Mouse (Mus musculus): ENCODE measurements around the gene Ptprn. TPM values are rescaled to one million over a fixed set of nuclear protein-coding genes. Genes with fewer than 3 reads are reported as not detected.

Ptprn gene
- polyA plus RNA-seq, 1 experiment from 2014 or later: 3.4 TPM

GRCm38 (mm10) chr1:75289888-75290431, 25.7 kb upstream of the Ptprn start:
- Histone ChIP-seq H3K36me3 (ENCODE audit: control insufficient read depth, insufficient read depth, low read length) (no peaks in the 10 kb centered on the region), H3K4me2 (ENCODE audit: low read length) (no peak overlapping the region), H3K27me3 (replicated peaks; ENCODE audit: control insufficient read depth, insufficient read depth, low read length) (no peaks in the 10 kb centered on the region), H3K4me3 (ENCODE audit: low read depth, low read length) (no peak overlapping the region), H3K4me1 (replicated peaks; ENCODE audit: control insufficient read depth, insufficient read depth, low read length) (peaks cover 9% of the 10 kb centered on the region), H3K9ac (ENCODE audit: low read length) (no peak overlapping the region), H3K27ac (ENCODE audit: low read depth) (no peak overlapping the region), H3K9me3 (ENCODE audit: control insufficient read depth, low read length) (no peaks in the 10 kb centered on the region)
- no peak for DNase-seq (ENCODE audit: low spot score)
- WGBS: 56% methylated on average over 8 of the region's 8 CpGs
- no peak for ATAC-seq (replicated peaks; ENCODE audit: low FRiP score, low TSS enrichment, low read depth)

- Histone ChIP-seq H3K36me3 (ENCODE audit: control insufficient read depth, insufficient read depth, low read length) (no peaks in the 10 kb centered on the region), H3K4me2 (ENCODE audit: low read length) (no peak overlapping the region), H3K4me3 (ENCODE audit: low read depth, low read length) (no peak overlapping the region), H3K9ac (ENCODE audit: low read length) (no peak overlapping the region), H3K27me3 (replicated peaks; ENCODE audit: control insufficient read depth, insufficient read depth, low read length) (no peaks in the 10 kb centered on the region), H3K27ac (ENCODE audit: low read depth) (no peak overlapping the region), H3K9me3 (ENCODE audit: control insufficient read depth, low read length) (no peaks in the 10 kb centered on the region), H3K4me1 (replicated peaks; ENCODE audit: control insufficient read depth, insufficient read depth, low read length) (peaks cover 9% of the 10 kb centered on the region)
- no peak for DNase-seq (ENCODE audit: low spot score)
- 14% methylated on average over 7 of the region's 7 CpGs for WGBS
- no peak for ATAC-seq (replicated peaks; ENCODE audit: low FRiP score, low TSS enrichment, low read depth)
These were observed 25.1 kb upstream of the Ptprn start for GRCm38 (mm10) chr1:75289376-75289775.

GRCm38 (mm10) chr1:75284911-75285310, 20.6 kb upstream of the Ptprn start:
- no peaks in the 10 kb centered on the region for H3K27me3 ChIP-seq (replicated peaks; ENCODE audit: control insufficient read depth, insufficient read depth, low read length)
- WGBS: 92% methylated on average over 7 of the region's 7 CpGs
- no peak overlapping the region for H3K27ac ChIP-seq (ENCODE audit: low read depth)
- H3K4me1 ChIP-seq (replicated peaks; ENCODE audit: control insufficient read depth, insufficient read depth, low read length): no peaks in the 10 kb centered on the region
- H3K9ac ChIP-seq (ENCODE audit: low read length): no peak overlapping the region
- H3K4me2 ChIP-seq (ENCODE audit: low read length): no peak overlapping the region
- no peak for DNase-seq (ENCODE audit: low spot score)
- H3K4me3 ChIP-seq (ENCODE audit: low read depth, low read length): no peak overlapping the region
- no peak for ATAC-seq (replicated peaks; ENCODE audit: low FRiP score, low TSS enrichment, low read depth)
- no peaks in the 10 kb centered on the region for H3K36me3 ChIP-seq (ENCODE audit: control insufficient read depth, insufficient read depth, low read length)
- H3K9me3 ChIP-seq (ENCODE audit: control insufficient read depth, low read length): 0 out of 2 replicates have a peak, but pooled peaks cover 4% of the 10 kb centered on the region

GRCm38 (mm10) chr1:75283017-75283416, 18.7 kb upstream of the Ptprn start:
- no peak overlapping the region for H3K9ac ChIP-seq (ENCODE audit: low read length)
- peaks cover 11% of the 10 kb centered on the region for H3K27me3 ChIP-seq (replicated peaks; ENCODE audit: control insufficient read depth, insufficient read depth, low read length)
- no peak for ATAC-seq (replicated peaks; ENCODE audit: low FRiP score, low TSS enrichment, low read depth)
- H3K4me3 ChIP-seq (ENCODE audit: low read depth, low read length): no peak overlapping the region
- 78% methylated on average over 5 of the region's 5 CpGs for WGBS
- no peak overlapping the region for H3K27ac ChIP-seq (ENCODE audit: low read depth)
- no peak overlapping the region for H3K4me2 ChIP-seq (ENCODE audit: low read length)
- H3K9me3 ChIP-seq (ENCODE audit: control insufficient read depth, low read length): 0 out of 2 replicates have a peak, but pooled peaks cover 4% of the 10 kb centered on the region
- H3K4me1 ChIP-seq (replicated peaks; ENCODE audit: control insufficient read depth, insufficient read depth, low read length): no peaks in the 10 kb centered on the region
- no peak for DNase-seq (ENCODE audit: low spot score)
- no peaks in the 10 kb centered on the region for H3K36me3 ChIP-seq (ENCODE audit: control insufficient read depth, insufficient read depth, low read length)

GRCm38 (mm10) chr1:75278228-75278627, 13.9 kb upstream of the Ptprn start, which contains the start of gene Resp18:
Gene Resp18, minus strand, starts transcription at chr1:75278415.
- no peaks in the 10 kb centered on the region for H3K36me3 ChIP-seq (ENCODE audit: control insufficient read depth, insufficient read depth, low read length)
- H3K9ac ChIP-seq (ENCODE audit: low read length): no peak within 1 kb of the TSS
- H3K4me2 ChIP-seq (ENCODE audit: low read length): no peak within 1 kb of the TSS
- no peak within 1 kb of the TSS for H3K27ac ChIP-seq (ENCODE audit: low read depth)
- H3K27me3 ChIP-seq (replicated peaks; ENCODE audit: control insufficient read depth, insufficient read depth, low read length): peaks cover 18% of the 10 kb centered on the region
- H3K9me3 ChIP-seq (ENCODE audit: control insufficient read depth, low read length): 0 out of 2 replicates have a peak, but pooled peaks cover 4% of the 10 kb centered on the region
- 6% methylated on average over 13 of the region's 13 CpGs for WGBS
- DNase-seq (ENCODE audit: low spot score): no peak
- no peak within 1 kb of the TSS for H3K4me3 ChIP-seq (ENCODE audit: low read depth, low read length)
- no peaks in the 10 kb centered on the region for H3K4me1 ChIP-seq (replicated peaks; ENCODE audit: control insufficient read depth, insufficient read depth, low read length)
- no peak for ATAC-seq (replicated peaks; ENCODE audit: low FRiP score, low TSS enrichment, low read depth)

- Histone ChIP-seq H3K4me1 (replicated peaks; ENCODE audit: control insufficient read depth, insufficient read depth, low read length) (no peaks in the 10 kb centered on the region), H3K9ac (ENCODE audit: low read length) (no peak overlapping the region), H3K4me2 (ENCODE audit: low read length) (no peak overlapping the region), H3K27ac (ENCODE audit: low read depth) (no peak overlapping the region), H3K4me3 (ENCODE audit: low read depth, low read length) (no peak overlapping the region), H3K27me3 (replicated peaks; ENCODE audit: control insufficient read depth, insufficient read depth, low read length) (peaks cover 18% of the 10 kb centered on the region), H3K9me3 (ENCODE audit: control insufficient read depth, low read length) (0 out of 2 replicates have a peak, but pooled peaks cover 4% of the 10 kb centered on the region), H3K36me3 (ENCODE audit: control insufficient read depth, insufficient read depth, low read length) (no peaks in the 10 kb centered on the region)
- peak; percentile 88 for DNase-seq (ENCODE audit: low spot score)
- no peak for ATAC-seq (replicated peaks; ENCODE audit: low FRiP score, low TSS enrichment, low read depth)
- WGBS: 7% methylated on average over 23 of the region's 23 CpGs
These were observed 13.2 kb upstream of the Ptprn start for GRCm38 (mm10) chr1:75277195-75278188.

GRCm38 (mm10) chr1:75262969-75263951, 1.0 kb downstream of the Ptprn start:
- no peak overlapping the region for H3K9ac ChIP-seq (ENCODE audit: low read length)
- WGBS: 2% methylated on average over 40 of the region's 40 CpGs
- H3K27ac ChIP-seq (ENCODE audit: low read depth): no peak overlapping the region
- H3K9me3 ChIP-seq (ENCODE audit: control insufficient read depth, low read length): no peaks in the 10 kb centered on the region
- H3K4me1 ChIP-seq (replicated peaks; ENCODE audit: control insufficient read depth, insufficient read depth, low read length): no peaks in the 10 kb centered on the region
- H3K4me2 ChIP-seq (ENCODE audit: low read length): peak overlapping the region; percentile 11
- 0 out of 2 replicates have a peak, but pooled peaks have one; percentile 58 for ATAC-seq (replicated peaks; ENCODE audit: low FRiP score, low TSS enrichment, low read depth)
- no peaks in the 10 kb centered on the region for H3K36me3 ChIP-seq (ENCODE audit: control insufficient read depth, insufficient read depth, low read length)
- no peak overlapping the region for H3K4me3 ChIP-seq (ENCODE audit: low read depth, low read length)
- H3K27me3 ChIP-seq (replicated peaks; ENCODE audit: control insufficient read depth, insufficient read depth, low read length): peaks cover 49% of the 10 kb centered on the region
- DNase-seq (ENCODE audit: low spot score): peak; percentile 92

- Histone ChIP-seq H3K4me3 (ENCODE audit: low read depth, low read length) (no peak overlapping the region), H3K4me1 (replicated peaks; ENCODE audit: control insufficient read depth, insufficient read depth, low read length) (no peaks in the 10 kb centered on the region), H3K27ac (ENCODE audit: low read depth) (no peak overlapping the region), H3K36me3 (ENCODE audit: control insufficient read depth, insufficient read depth, low read length) (no peaks in the 10 kb centered on the region), H3K4me2 (ENCODE audit: low read length) (no peak overlapping the region), H3K9ac (ENCODE audit: low read length) (no peak overlapping the region), H3K27me3 (replicated peaks; ENCODE audit: control insufficient read depth, insufficient read depth, low read length) (peaks cover 43% of the 10 kb centered on the region), H3K9me3 (ENCODE audit: control insufficient read depth, low read length) (no peaks in the 10 kb centered on the region)
- DNase-seq (ENCODE audit: low spot score) (no peak), ATAC-seq (replicated peaks; ENCODE audit: low FRiP score, low TSS enrichment, low read depth) (no peak)
These were observed 3.0 kb downstream of the Ptprn start for GRCm38 (mm10) chr1:75261278-75261677.

All from intestine, embryonic 14.5 days (tissue).